Mouse (Mus musculus) neural tube, embryonic 11.5 days (tissue): ENCODE measurements around the gene Stk40. TPM values are rescaled to one million over a fixed set of nuclear protein-coding genes. Genes with fewer than 3 reads are reported as not detected.

ENCODE experiments used
- ATAC-seq: fragments of 200-750 bp; cut with Nextera tagmentation; 2 replicates; pipeline ENCODE4 v1.8.0; 2017; ENCODE audit warnings: moderate number of reproducible peaks, mild to moderate bottlenecking, moderate TSS enrichment, moderate library complexity; ENCODE audit not compliant: insufficient read depth, low FRiP score, low TSS enrichment
- DNase-seq: peaks from one replicate; pipeline ENCODE4 v3.0.0-alpha.2; 2015; ENCODE audit warnings: low spot score
- H3K27ac ChIP-seq: fragments of 300-500 bp; sonication (generic); 2 replicates; pipeline ENCODE4 v1.5.1; 2014; ENCODE audit warnings: low read depth, mild to moderate bottlenecking, low read length
- H3K27me3 ChIP-seq: fragments of 300-500 bp; sonication (generic); 2 replicates; pipeline ENCODE4 v1.6.1; 2014; ENCODE audit warnings: mild to moderate bottlenecking, low read length, mixed read lengths; ENCODE audit not compliant: control insufficient read depth, insufficient read depth
- H3K36me3 ChIP-seq: fragments of 300-500 bp; sonication (generic); 2 replicates; pipeline ENCODE4 v1.6.1; 2014; ENCODE audit warnings: mild to moderate bottlenecking, low read length, moderate library complexity, mixed read lengths; ENCODE audit not compliant: control insufficient read depth, insufficient read depth
- H3K4me1 ChIP-seq: fragments of 300-500 bp; sonication (generic); 2 replicates; pipeline ENCODE4 v1.6.1; 2014; ENCODE audit warnings: low read length, mixed read lengths; ENCODE audit not compliant: control insufficient read depth, insufficient read depth
- H3K4me2 ChIP-seq: fragments of 300-500 bp; sonication (generic); 2 replicates; pipeline ENCODE4 v1.6.1; 2014; ENCODE audit warnings: low read depth, mild to moderate bottlenecking, moderate library complexity
- H3K4me3 ChIP-seq: fragments of 300-500 bp; sonication (generic); 2 replicates; pipeline ENCODE4 v1.5.1; 2014; ENCODE audit warnings: low read depth, low read length
- H3K9ac ChIP-seq: fragments of 300-500 bp; sonication (generic); 2 replicates; pipeline ENCODE4 v1.6.1; 2014; ENCODE audit warnings: mild to moderate bottlenecking, low read length
- H3K9me3 ChIP-seq: fragments of 300-500 bp; sonication (generic); 2 replicates; pipeline ENCODE4 v1.6.1; 2016; ENCODE audit warnings: low read length; ENCODE audit not compliant: control insufficient read depth
- WGBS: fragments of 180-500 bp; shearing (Covaris S2); extraction: QIAGEN DNeasy Blood & Tissue Kit; methylation state at CpG from one replicate; pipeline ENCODE4 v1.1.7; 2014; 5-methylcytosine and 5-hydroxymethylcytosine counted together
- polyA plus RNA-seq: library from polyadenylated mRNA; unstranded; fragments of >200 nt; fragmentation: Nextera tagmentation; extraction: Ambion mirVana; gene quantifications from 2 replicates; pipeline ENCODE4 v1.2.1, GENCODE M21; 2014

The Stk40 gene
- polyA plus RNA-seq, 1 experiment from 2014 or later: 32.5 TPM

- DNase-seq (no peak), ATAC-seq (no peak)
- Histone ChIP-seq H3K9me3 (no peaks in the 10 kb centered on the region), H3K27ac (no peak overlapping the region), H3K36me3 (no peaks in the 10 kb centered on the region), H3K4me3 (no peak overlapping the region), H3K9ac (no peak overlapping the region), H3K4me2 (no peak overlapping the region), H3K4me1 (no peaks in the 10 kb centered on the region), H3K27me3 (no peaks in the 10 kb centered on the region)
- WGBS: 90% methylated on average over 6 of the region's 6 CpGs
Measured at GRCm38 (mm10) chr4:126077833-126078232, 25.9 kb upstream of the Stk40 start.

GRCm38 (mm10) chr4:126079266-126079665 is 24.5 kb upstream of the Stk40 start:
- ATAC-seq: no peak
- no peak overlapping the region for H3K4me2 ChIP-seq
- H3K27me3 ChIP-seq: no peaks in the 10 kb centered on the region
- DNase-seq: no peak
- no peaks in the 10 kb centered on the region for H3K4me1 ChIP-seq
- no peak overlapping the region for H3K4me3 ChIP-seq
- no peaks in the 10 kb centered on the region for H3K36me3 ChIP-seq
- no peak overlapping the region for H3K27ac ChIP-seq
- no peaks in the 10 kb centered on the region for H3K9me3 ChIP-seq
- H3K9ac ChIP-seq: no peak overlapping the region
- 86% methylated on average over 4 of the region's 4 CpGs for WGBS

- no peaks in the 10 kb centered on the region for H3K4me1 ChIP-seq
- 95% methylated on average over 1 of the region's 1 CpGs for WGBS
Measured at GRCm38 (mm10) chr4:126081601-126082000, 22.2 kb upstream of the Stk40 start.

GRCm38 (mm10) chr4:126083021-126083420 is 20.7 kb upstream of the Stk40 start:
- no peaks in the 10 kb centered on the region for H3K36me3 ChIP-seq
- 95% methylated on average over 9 of the region's 9 CpGs for WGBS
- H3K9ac ChIP-seq: no peak overlapping the region
- H3K4me3 ChIP-seq: no peak overlapping the region
- DNase-seq (no peak), ATAC-seq (no peak)
- H3K4me2 ChIP-seq: no peak overlapping the region
- H3K4me1 ChIP-seq: no peaks in the 10 kb centered on the region
- H3K27me3 ChIP-seq: no peaks in the 10 kb centered on the region
- no peaks in the 10 kb centered on the region for H3K9me3 ChIP-seq
- H3K27ac ChIP-seq: no peak overlapping the region

More at GRCm38 (mm10) chr4:126081601-126082000, 22.2 kb upstream of the Stk40 start:
- Histone ChIP-seq H3K27me3 (no peaks in the 10 kb centered on the region), H3K9ac (no peak overlapping the region), H3K36me3 (no peaks in the 10 kb centered on the region), H3K4me3 (no peak overlapping the region), H3K4me2 (no peak overlapping the region), H3K27ac (no peak overlapping the region), H3K9me3 (no peaks in the 10 kb centered on the region)
- DNase-seq (no peak), ATAC-seq (no peak)

GRCm38 (mm10) chr4:126084382-126084781 is 19.4 kb upstream of the Stk40 start:
- H3K27me3 ChIP-seq: no peaks in the 10 kb centered on the region
- no peak overlapping the region for H3K4me2 ChIP-seq
- no peaks in the 10 kb centered on the region for H3K9me3 ChIP-seq
- H3K27ac ChIP-seq: no peak overlapping the region
- H3K4me3 ChIP-seq: no peak overlapping the region
- no peak overlapping the region for H3K9ac ChIP-seq
- H3K36me3 ChIP-seq: no peaks in the 10 kb centered on the region
- H3K4me1 ChIP-seq: no peaks in the 10 kb centered on the region
- ATAC-seq (no peak), DNase-seq (no peak)
- 71% methylated on average over 8 of the region's 8 CpGs for WGBS

- Histone ChIP-seq H3K27me3 (no peaks in the 10 kb centered on the region), H3K4me3 (no peak overlapping the region), H3K9me3 (no peaks in the 10 kb centered on the region), H3K4me2 (no peak overlapping the region), H3K9ac (0 out of 2 replicates have a peak overlapping the region, but pooled peaks have one; percentile 14), H3K27ac (no peak overlapping the region), H3K36me3 (no peaks in the 10 kb centered on the region), H3K4me1 (no peaks in the 10 kb centered on the region)
- WGBS: 31% methylated on average over 7 of the region's 7 CpGs
- DNase-seq: peak; percentile 80
- no peak for ATAC-seq
Measured at GRCm38 (mm10) chr4:126085996-126086576, 17.7 kb upstream of the Stk40 start.

GRCm38 (mm10) chr4:126090101-126090847 is 13.5 kb upstream of the Stk40 start:
- H3K9ac ChIP-seq: no peak overlapping the region
- no peak overlapping the region for H3K4me2 ChIP-seq
- H3K4me3 ChIP-seq: no peak overlapping the region
- ATAC-seq (no peak), DNase-seq (no peak)
- WGBS: 79% methylated on average over 7 of the region's 7 CpGs
- H3K27me3 ChIP-seq: no peaks in the 10 kb centered on the region
- H3K4me1 ChIP-seq: no peaks in the 10 kb centered on the region
- no peaks in the 10 kb centered on the region for H3K9me3 ChIP-seq
- no peaks in the 10 kb centered on the region for H3K36me3 ChIP-seq
- H3K27ac ChIP-seq: no peak overlapping the region

GRCm38 (mm10) chr4:126090848-126091124 is 13.0 kb upstream of the Stk40 start:
- WGBS: 85% methylated on average over 4 of the region's 4 CpGs
- no peaks in the 10 kb centered on the region for H3K36me3 ChIP-seq
- H3K4me3 ChIP-seq: no peak overlapping the region
- no peak for ATAC-seq
- no peak overlapping the region for H3K4me2 ChIP-seq
- H3K27me3 ChIP-seq: no peaks in the 10 kb centered on the region
- H3K4me1 ChIP-seq: no peaks in the 10 kb centered on the region
- DNase-seq: no peak
- H3K9ac ChIP-seq: no peak overlapping the region
- no peaks in the 10 kb centered on the region for H3K9me3 ChIP-seq
- no peak overlapping the region for H3K27ac ChIP-seq

GRCm38 (mm10) chr4:126091873-126092272 is 11.9 kb upstream of the Stk40 start:
- no peak overlapping the region for H3K27ac ChIP-seq
- DNase-seq: no peak
- H3K4me2 ChIP-seq: no peak overlapping the region
- no peak overlapping the region for H3K9ac ChIP-seq
- H3K9me3 ChIP-seq: no peaks in the 10 kb centered on the region
- WGBS: 82% methylated on average over 8 of the region's 8 CpGs
- no peak overlapping the region for H3K4me3 ChIP-seq
- ATAC-seq: no peak
- H3K4me1 ChIP-seq: no peaks in the 10 kb centered on the region
- no peaks in the 10 kb centered on the region for H3K36me3 ChIP-seq
- no peaks in the 10 kb centered on the region for H3K27me3 ChIP-seq
